Mouse (Mus musculus): ENCODE data around the gene Ctag2. TPM values are rescaled to one million over a fixed set of nuclear protein-coding genes. Genes with fewer than 3 reads are reported as not detected.

The Ctag2 gene
- not detected for total RNA-seq (2022)

DNA sequence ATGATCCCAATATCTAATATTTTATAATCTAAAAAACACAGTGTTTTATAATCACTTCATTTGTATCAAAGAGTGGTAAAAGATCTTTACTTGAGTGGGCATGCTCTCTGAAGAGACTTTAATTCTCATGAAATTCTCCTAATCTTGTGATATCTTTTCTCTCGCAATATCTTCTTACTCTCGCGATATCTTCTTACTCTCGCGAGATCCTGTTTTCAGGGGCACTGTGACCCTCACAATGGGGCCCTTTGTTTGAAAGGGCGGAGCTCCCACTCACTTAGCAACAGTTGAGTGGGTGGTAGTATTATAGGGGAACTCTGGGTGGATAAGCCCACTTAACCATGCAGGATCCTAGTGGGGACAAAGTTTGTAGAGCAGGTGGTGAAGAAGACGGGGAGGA is at the start of gene Ctag2:
Gene Ctag2 (plus strand): TSS at position 301 of the 400 bp plus-strand sequence.
- DNase-seq (ENCODE audit: low spot score in 2 of 2), result no peak

All from layer of hippocampus, adult 8-10 months (tissue).